Mouse (Mus musculus) cerebral cortex, adult 2 months (tissue): ENCODE results near the gene Taf5.

Experiments
- WGBS: fragments of 180-500 bp; shearing (Covaris S2); methylation state at CpG from one replicate; pipeline ENCODE4 v1.1.7; 2018; 5-methylcytosine and 5-hydroxymethylcytosine counted together

The Taf5 gene

GRCm38 (mm10) chr19:47065860-47066259 is 1.7 kb upstream of the Taf5 start:
- 91% methylated on average over 3 of the region's 3 CpGs for WGBS

- WGBS: under 1% methylated on average over 66 of the region's 72 CpGs
These were observed 522 bp downstream of the Taf5 start for GRCm38 (mm10) chr19:47067924-47068611.

- 36% methylated on average over 3 of the region's 3 CpGs for WGBS
These were observed 20.7 kb downstream of the Taf5 start for GRCm38 (mm10) chr19:47088226-47088625.

- WGBS: under 1% methylated on average over 36 of the region's 36 CpGs
These were observed 22.4 kb downstream of the Taf5 start for GRCm38 (mm10) chr19:47089718-47090525.

GRCm38 (mm10) chr19:47090550-47091156 is 23.1 kb downstream of the Taf5 start, which contains the start of the genes Usmg5 and Pdcd11:
TSS of gene Usmg5 (minus strand) at chr19:47090647.
TSS of gene Pdcd11 (plus strand) at chr19:47090768.
- under 1% methylated on average over 56 of the region's 56 CpGs for WGBS

GRCm38 (mm10) chr19:47101080-47101479 is 33.5 kb downstream of the Taf5 start:
- 94% methylated on average over 5 of the region's 5 CpGs for WGBS

- WGBS: 97% methylated on average over 9 of the region's 9 CpGs
These were observed 37.2 kb downstream of the Taf5 start for GRCm38 (mm10) chr19:47104641-47105271.

GRCm38 (mm10) chr19:47118634-47119033 is 51.1 kb downstream of the Taf5 start:
- WGBS: 51% methylated on average over 2 of the region's 2 CpGs

- WGBS: 36% methylated on average over 4 of the region's 4 CpGs
These were observed 53.5 kb downstream of the Taf5 start for GRCm38 (mm10) chr19:47121054-47121453.

- 33% methylated on average over 2 of the region's 2 CpGs for WGBS
These were observed 55.3 kb downstream of the Taf5 start for GRCm38 (mm10) chr19:47122802-47123201.

- 75% methylated on average over 10 of the region's 10 CpGs for WGBS
These were observed 60.6 kb downstream of the Taf5 start for GRCm38 (mm10) chr19:47128164-47128563.

GRCm38 (mm10) chr19:47128835-47129234 is 61.3 kb downstream of the Taf5 start:
- 63% methylated on average over 11 of the region's 11 CpGs for WGBS

- WGBS: 87% methylated on average over 15 of the region's 15 CpGs
These were observed 63.1 kb downstream of the Taf5 start for GRCm38 (mm10) chr19:47130551-47131125.
